Mouse (Mus musculus) limb, embryonic 15.5 days (tissue): ENCODE results near the gene Matk. TPM values are rescaled to one million over a fixed set of nuclear protein-coding genes. Genes with fewer than 3 reads are reported as not detected.
"Not testable (repeated sequence)": the region's sequence is repeated elsewhere in the genome, so short reads cannot be mapped to it uniquely, and the experiment has no call there.

ENCODE experiments used
- ATAC-seq: fragments of 200-750 bp; cut with Nextera tagmentation; 2 replicates; pipeline ENCODE4 v1.8.0; 2017; ENCODE audit warnings: low read depth, moderate TSS enrichment; ENCODE audit not compliant: insufficient number of reproducible peaks, low FRiP score, low TSS enrichment
- H3K27ac ChIP-seq: fragments of 300-500 bp; sonication (generic); 2 replicates; pipeline ENCODE4 v1.5.1; 2015; ENCODE audit warnings: moderate library complexity, mild to moderate bottlenecking, inconsistent platforms
- H3K27me3 ChIP-seq: fragments of 300-500 bp; sonication (generic); 2 replicates; pipeline ENCODE4 v1.6.1; 2015; ENCODE audit warnings: inconsistent platforms
- H3K36me3 ChIP-seq: fragments of 300-500 bp; sonication (generic); 2 replicates; pipeline ENCODE4 v1.6.1; 2015; ENCODE audit warnings: inconsistent platforms
- H3K4me1 ChIP-seq: fragments of 300-500 bp; sonication (generic); 2 replicates; pipeline ENCODE4 v1.6.1; 2015; ENCODE audit warnings: inconsistent platforms
- H3K4me2 ChIP-seq: fragments of 300-500 bp; sonication (generic); 2 replicates; pipeline ENCODE4 v1.6.1; 2015; ENCODE audit warnings: mild to moderate bottlenecking, inconsistent platforms
- H3K4me3 ChIP-seq: fragments of 300-500 bp; sonication (generic); 2 replicates; pipeline ENCODE4 v1.5.1; 2015; ENCODE audit warnings: mild to moderate bottlenecking, inconsistent platforms
- H3K9ac ChIP-seq: fragments of 300-500 bp; sonication (generic); 2 replicates; pipeline ENCODE4 v1.6.1; 2015; ENCODE audit warnings: inconsistent platforms
- H3K9me3 ChIP-seq: fragments of 300-500 bp; sonication (generic); 2 replicates; pipeline ENCODE4 v1.6.1; 2016; ENCODE audit warnings: inconsistent platforms
- WGBS: fragments of 180-500 bp; shearing (Covaris S2); methylation state at CpG from one replicate; pipeline ENCODE4 v1.1.7; 2015; 5-methylcytosine and 5-hydroxymethylcytosine counted together
- polyA plus RNA-seq: library from polyadenylated mRNA; unstranded; fragments of >200 nt; fragmentation: Nextera tagmentation; extraction: Ambion mirVana; gene quantifications from 2 replicates; pipeline ENCODE4 v1.2.1, GENCODE M21; 2015

The Matk gene
- polyA plus RNA-seq = 5.4 and 6.0 TPM in 2 replicates

GRCm38 (mm10) chr10:81252424-81253419 is at the start of gene Matk:
Matk (plus strand) TSS chr10:81252935.
- Histone ChIP-seq H3K4me2 (peak within 1 kb of the TSS; percentile 24), H3K4me3 (peak within 1 kb of the TSS; percentile 13; the same call in 1 of the 2 replicates), H3K27ac (no peak within 1 kb of the TSS), H3K9me3 (no peaks in the 10 kb centered on the region), H3K9ac (0 out of 2 replicates have a peak within 1 kb of the TSS, but pooled peaks have one; percentile 10), H3K36me3 (no peaks in the 10 kb centered on the region; the same call in 1 of the 2 replicates), H3K4me1 (peaks cover 22% of the 10 kb centered on the region), H3K27me3 (peaks cover 64% of the 10 kb centered on the region)
- WGBS = 11% methylated on average over 44 of the region's 44 CpGs
- no peak for ATAC-seq

GRCm38 (mm10) chr10:81202978-81203720 is 49.6 kb upstream of the Matk start:
- no peak overlapping the region for H3K27ac ChIP-seq
- H3K4me3 ChIP-seq = no peak overlapping the region
- peaks cover 17% of the 10 kb centered on the region for H3K27me3 ChIP-seq
- H3K9ac ChIP-seq = no peak overlapping the region
- WGBS = 64% methylated on average over 8 of the region's 8 CpGs
- H3K36me3 ChIP-seq = no peaks in the 10 kb centered on the region
- 0 out of 2 replicates have a peak, but pooled peaks cover 2% of the 10 kb centered on the region for H3K4me1 ChIP-seq
- H3K9me3 ChIP-seq = no peaks in the 10 kb centered on the region
- ATAC-seq = peak; percentile 4; the same call in 1 of the 2 replicates
- no peak overlapping the region for H3K4me2 ChIP-seq

GRCm38 (mm10) chr10:81204137-81204536 is 48.6 kb upstream of the Matk start:
- WGBS = 70% methylated on average over 4 of the region's 4 CpGs
- Histone ChIP-seq H3K9ac (no peak overlapping the region), H3K27me3 (peaks cover 14% of the 10 kb centered on the region), H3K4me3 (no peak overlapping the region), H3K27ac (no peak overlapping the region), H3K36me3 (no peaks in the 10 kb centered on the region), H3K9me3 (no peaks in the 10 kb centered on the region), H3K4me1 (0 out of 2 replicates have a peak, but pooled peaks cover 2% of the 10 kb centered on the region), H3K4me2 (no peak overlapping the region)
- no peak for ATAC-seq

GRCm38 (mm10) chr10:81210154-81210553 is 42.6 kb upstream of the Matk start:
- H3K9ac ChIP-seq = no peak overlapping the region
- no peak overlapping the region for H3K4me2 ChIP-seq
- H3K4me1 ChIP-seq = no peaks in the 10 kb centered on the region
- no peaks in the 10 kb centered on the region for H3K36me3 ChIP-seq
- no peak overlapping the region for H3K27ac ChIP-seq
- ATAC-seq = no peak
- WGBS = 93% methylated on average over 5 of the region's 5 CpGs
- no peaks in the 10 kb centered on the region for H3K9me3 ChIP-seq
- peaks cover 3% of the 10 kb centered on the region; the same call in 1 of the 2 replicates for H3K27me3 ChIP-seq
- H3K4me3 ChIP-seq = no peak overlapping the region

GRCm38 (mm10) chr10:81216260-81216659 is 36.5 kb upstream of the Matk start:
- no peak overlapping the region for H3K4me2 ChIP-seq
- H3K27me3 ChIP-seq = 0 out of 2 replicates have a peak, but pooled peaks cover 9% of the 10 kb centered on the region
- no peak overlapping the region for H3K4me3 ChIP-seq
- no peak overlapping the region for H3K27ac ChIP-seq
- no peak for ATAC-seq
- peaks cover 3% of the 10 kb centered on the region; the same call in 1 of the 2 replicates for H3K4me1 ChIP-seq
- no peaks in the 10 kb centered on the region for H3K36me3 ChIP-seq
- H3K9me3 ChIP-seq = no peaks in the 10 kb centered on the region
- WGBS = 77% methylated on average over 6 of the region's 6 CpGs
- no peak overlapping the region for H3K9ac ChIP-seq

GRCm38 (mm10) chr10:81216810-81217209 is 35.9 kb upstream of the Matk start:
- H3K27ac ChIP-seq = no peak overlapping the region
- H3K4me1 ChIP-seq = peaks cover 3% of the 10 kb centered on the region; the same call in 1 of the 2 replicates
- no peak overlapping the region for H3K4me3 ChIP-seq
- no peaks in the 10 kb centered on the region for H3K9me3 ChIP-seq
- H3K36me3 ChIP-seq = no peaks in the 10 kb centered on the region
- no peak overlapping the region for H3K4me2 ChIP-seq
- H3K27me3 ChIP-seq = 0 out of 2 replicates have a peak, but pooled peaks cover 9% of the 10 kb centered on the region
- ATAC-seq = no peak
- 87% methylated on average over 6 of the region's 6 CpGs for WGBS
- no peak overlapping the region for H3K9ac ChIP-seq

- not testable (repeated sequence) for ATAC-seq, H3K27me3 ChIP-seq, H3K4me1 ChIP-seq, H3K9ac ChIP-seq, H3K4me2 ChIP-seq, H3K36me3 ChIP-seq, H3K27ac ChIP-seq, H3K9me3 ChIP-seq, H3K4me3 ChIP-seq
- 35% methylated on average over 1 of the region's 1 CpGs for WGBS
Measured at GRCm38 (mm10) chr10:81217267-81217666, 35.5 kb upstream of the Matk start.

GRCm38 (mm10) chr10:81217964-81218363 is 34.8 kb upstream of the Matk start:
- Histone ChIP-seq H3K4me3 (no peak overlapping the region), H3K36me3 (no peaks in the 10 kb centered on the region), H3K9me3 (no peaks in the 10 kb centered on the region), H3K4me1 (peaks cover 3% of the 10 kb centered on the region; the same call in 1 of the 2 replicates), H3K27me3 (0 out of 2 replicates have a peak, but pooled peaks cover 9% of the 10 kb centered on the region), H3K4me2 (no peak overlapping the region), H3K27ac (no peak overlapping the region), H3K9ac (no peak overlapping the region)
- 27% methylated on average over 7 of the region's 7 CpGs for WGBS
- ATAC-seq = no peak

GRCm38 (mm10) chr10:81221402-81222015 is 31.2 kb upstream of the Matk start:
- Histone ChIP-seq H3K9ac (no peak overlapping the region), H3K27me3 (0 out of 2 replicates have a peak, but pooled peaks cover 9% of the 10 kb centered on the region), H3K4me1 (peaks cover 3% of the 10 kb centered on the region; the same call in 1 of the 2 replicates), H3K4me2 (no peak overlapping the region), H3K27ac (no peak overlapping the region), H3K36me3 (no peaks in the 10 kb centered on the region), H3K9me3 (no peaks in the 10 kb centered on the region), H3K4me3 (no peak overlapping the region)
- no peak for ATAC-seq
- 85% methylated on average over 5 of the region's 5 CpGs for WGBS

- not testable (repeated sequence) for H3K36me3 ChIP-seq, H3K9ac ChIP-seq, ATAC-seq, H3K4me1 ChIP-seq, H3K9me3 ChIP-seq, H3K4me3 ChIP-seq, H3K27ac ChIP-seq, H3K4me2 ChIP-seq
- peaks cover 15% of the 10 kb centered on the region for H3K27me3 ChIP-seq
- 46% methylated on average over 2 of the region's 2 CpGs for WGBS
Measured at GRCm38 (mm10) chr10:81223731-81224130, 29.0 kb upstream of the Matk start.

GRCm38 (mm10) chr10:81229735-81230437 is 22.8 kb upstream of the Matk start:
- Histone ChIP-seq H3K4me2 (peak overlapping the region; percentile 30; the same call in 1 of the 2 replicates), H3K9me3 (no peaks in the 10 kb centered on the region), H3K4me3 (0 out of 2 replicates have a peak overlapping the region, but pooled peaks have one; percentile 8), H3K27me3 (peaks cover 50% of the 10 kb centered on the region), H3K27ac (no peak overlapping the region), H3K4me1 (peaks cover 20% of the 10 kb centered on the region), H3K36me3 (no peaks in the 10 kb centered on the region), H3K9ac (no peak overlapping the region)
- 10% methylated on average over 20 of the region's 20 CpGs for WGBS
- no peak for ATAC-seq
